Mouse (Mus musculus): ENCODE data around the gene Tex10.

Tex10 gene

GRCm38 (mm10) chr4:48403066-48403640 lies 70.1 kb downstream of the Tex10 start:
- no peak for DNase-seq

GRCm38 (mm10) chr4:48396949-48397348 lies 76.3 kb downstream of the Tex10 start:
- no peak for DNase-seq

DNA sequence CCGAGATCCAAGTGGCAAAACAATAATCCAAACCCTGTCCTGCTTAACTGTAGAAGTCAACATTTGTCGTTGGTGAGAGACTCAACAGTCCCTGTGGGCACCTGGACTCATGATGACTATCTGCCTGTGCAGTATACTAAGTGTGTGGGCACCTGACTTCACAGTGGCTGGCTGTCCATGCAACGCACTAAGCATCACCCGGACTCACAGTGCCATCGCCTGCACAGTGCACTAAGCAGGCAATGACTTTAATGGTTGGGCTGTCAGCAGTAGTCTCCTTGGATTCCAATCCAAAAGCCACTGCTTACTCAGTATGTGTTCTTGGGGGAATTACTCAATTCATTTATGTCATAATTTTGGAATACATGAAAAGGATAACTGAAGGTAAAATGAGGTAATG lies 90.8 kb downstream of the Tex10 start:
- no peak for DNase-seq

DNA sequence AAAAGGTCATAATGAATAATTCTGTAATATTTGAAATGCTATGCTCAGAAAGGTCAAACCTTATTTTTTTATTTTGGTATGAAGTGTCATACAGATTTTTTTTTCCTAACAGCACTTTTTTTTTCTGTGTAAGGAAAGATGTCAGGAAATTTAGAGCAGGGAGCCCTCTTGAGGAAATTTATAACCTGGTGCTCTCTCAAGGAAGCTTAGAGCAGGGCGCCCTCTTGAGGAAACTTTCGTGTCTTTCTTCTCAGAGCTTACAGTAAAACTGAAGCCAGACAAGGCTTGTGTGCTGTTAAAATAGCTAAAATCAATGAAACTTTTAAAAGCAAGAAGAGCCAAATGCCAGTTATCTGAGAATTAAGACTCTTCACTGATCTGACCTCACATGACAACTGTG lies 92.3 kb downstream of the Tex10 start:
- DNase-seq, result peak; percentile 59

Data from liver (tissue).